Mouse (Mus musculus): Measurements from ENCODE around the gene Mitf. TPM values are rescaled to one million over a fixed set of nuclear protein-coding genes. Genes with fewer than 3 reads are reported as not detected.

Gene Mitf
- total RNA-seq (2014; fragmentation: Nextera tagmentation), result not detected in 2 replicates
- 0.06 and 0.33 TPM in 2 replicates for total RNA-seq (2017)
- polyA plus RNA-seq (2012), result not detected in 2 replicates

GRCm38 (mm10) chr6:97806781-97807743 lies at the start of gene Mitf:
Gene Mitf, plus strand, starts transcription at chr6:97807052.
- Histone ChIP-seq H3K9me3 (replicated peaks) (peaks cover 40% of the 10 kb centered on the region), H3K4me3 (ENCODE audit: low read depth, low read length) (no peak within 1 kb of the TSS), H3K27me3 (ENCODE audit: insufficient read depth, low read length) (no peaks in the 10 kb centered on the region), H3K4me1 (ENCODE audit: insufficient read depth, low read depth, low read length) (no peaks in the 10 kb centered on the region), H3K36me3 (replicated peaks) (no peaks in the 10 kb centered on the region)
- no peak for DNase-seq (ENCODE audit: low spot score)
- ATAC-seq (ENCODE audit: extremely low read depth, insufficient number of reproducible peaks, low FRiP score, poor library complexity, severe bottlenecking), result no peak
- no peak for TF ChIP-seq GATA1 (IDR thresholded peaks at IDR 0.05; ENCODE audit: borderline replicate concordance, low read length)
- TF ChIP-seq GATA2 (IDR thresholded peaks at IDR 0.05; ENCODE audit: borderline replicate concordance, low read depth, low read length), result no peak
- TF ChIP-seq POLR2AphosphoS5 (IDR thresholded peaks at IDR 0.05; ENCODE audit: insufficient replicate concordance, low read depth, low read length), result no peak
- TF ChIP-seq CTCF (IDR thresholded peaks at IDR 0.05; ENCODE audit: low read depth, low read length), result no peak
- no peak for TF ChIP-seq TAL1 (conservative IDR thresholded peaks at IDR 0.05; ENCODE audit: low read depth, low read length)

- no peak for DNase-seq (ENCODE audit: low spot score)
- no peaks in the 10 kb centered on the region for H3K36me3 ChIP-seq (replicated peaks)
- no peak for ATAC-seq (ENCODE audit: extremely low read depth, insufficient number of reproducible peaks, low FRiP score, poor library complexity, severe bottlenecking)
- no peaks in the 10 kb centered on the region for H3K4me1 ChIP-seq (ENCODE audit: insufficient read depth, low read depth, low read length)
- TF ChIP-seq CTCF (IDR thresholded peaks at IDR 0.05; ENCODE audit: low read depth, low read length) (no peak), POLR2AphosphoS5 (IDR thresholded peaks at IDR 0.05; ENCODE audit: insufficient replicate concordance, low read depth, low read length) (no peak), GATA2 (IDR thresholded peaks at IDR 0.05; ENCODE audit: borderline replicate concordance, low read depth, low read length) (no peak), TAL1 (conservative IDR thresholded peaks at IDR 0.05; ENCODE audit: low read depth, low read length) (no peak), GATA1 (IDR thresholded peaks at IDR 0.05; ENCODE audit: borderline replicate concordance, low read length) (no peak)
- H3K9me3 ChIP-seq (replicated peaks), result peaks cover 48% of the 10 kb centered on the region
- H3K4me3 ChIP-seq (ENCODE audit: low read depth, low read length), result no peak overlapping the region
- H3K27me3 ChIP-seq (ENCODE audit: insufficient read depth, low read length), result no peaks in the 10 kb centered on the region
Measured at GRCm38 (mm10) chr6:97757361-97757760, 49.5 kb upstream of the Mitf start.

DNA sequence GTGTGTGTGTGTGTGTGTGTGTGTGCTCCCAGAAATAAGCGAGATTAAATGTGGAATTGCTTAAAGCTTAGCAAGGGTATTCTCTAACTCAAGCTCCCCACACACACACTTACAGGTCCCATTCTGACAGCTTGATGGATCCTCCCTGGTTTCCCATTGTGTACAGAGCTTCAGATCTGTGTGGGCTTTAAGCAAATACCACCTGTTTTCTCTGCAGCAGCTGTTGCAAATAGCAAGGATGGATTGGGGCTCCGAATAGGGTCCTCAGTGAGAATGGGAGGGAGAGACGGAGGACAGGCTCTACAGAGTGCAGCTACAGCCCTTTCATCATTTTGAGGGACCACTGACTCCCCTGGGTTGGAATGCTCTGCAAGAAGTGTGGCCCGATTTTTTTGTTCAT lies 48.0 kb upstream of the Mitf start:
- no peaks in the 10 kb centered on the region for H3K27me3 ChIP-seq (ENCODE audit: insufficient read depth, low read length)
- TF ChIP-seq GATA1 (IDR thresholded peaks at IDR 0.05; ENCODE audit: borderline replicate concordance, low read length) (no peak), CTCF (IDR thresholded peaks at IDR 0.05; ENCODE audit: low read depth, low read length) (no peak), GATA2 (IDR thresholded peaks at IDR 0.05; ENCODE audit: borderline replicate concordance, low read depth, low read length) (no peak), TAL1 (conservative IDR thresholded peaks at IDR 0.05; ENCODE audit: low read depth, low read length) (no peak), POLR2AphosphoS5 (IDR thresholded peaks at IDR 0.05; ENCODE audit: insufficient replicate concordance, low read depth, low read length) (no peak)
- ATAC-seq (ENCODE audit: extremely low read depth, insufficient number of reproducible peaks, low FRiP score, poor library complexity, severe bottlenecking) (no peak), DNase-seq (ENCODE audit: low spot score) (no peak)
- H3K4me3 ChIP-seq (ENCODE audit: low read depth, low read length), result no peak overlapping the region
- no peaks in the 10 kb centered on the region for H3K36me3 ChIP-seq (replicated peaks)
- H3K9me3 ChIP-seq (replicated peaks), result peaks cover 58% of the 10 kb centered on the region
- H3K4me1 ChIP-seq (ENCODE audit: insufficient read depth, low read depth, low read length), result no peaks in the 10 kb centered on the region

DNA sequence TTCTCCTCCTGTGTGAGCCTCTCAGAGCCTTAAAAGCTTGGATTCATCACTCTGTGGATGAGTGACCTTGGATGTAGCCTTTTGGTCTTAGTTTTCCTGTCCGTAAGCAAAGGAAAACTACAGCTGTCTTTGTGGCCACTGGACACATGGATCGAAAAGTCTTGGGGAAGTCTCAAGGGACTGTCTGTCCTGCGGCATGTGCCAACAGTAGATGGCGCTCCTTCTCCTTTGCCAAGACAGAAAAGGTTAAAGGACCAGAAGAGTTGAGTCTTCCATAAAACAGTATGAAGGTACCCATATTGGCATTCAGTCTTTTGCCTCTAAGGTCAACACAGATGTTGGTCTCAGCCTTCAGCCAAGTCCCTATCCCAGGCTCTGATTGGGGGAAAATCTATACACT lies 47.6 kb upstream of the Mitf start:
- H3K4me1 ChIP-seq (ENCODE audit: insufficient read depth, low read depth, low read length), result no peaks in the 10 kb centered on the region
- H3K36me3 ChIP-seq (replicated peaks), result no peaks in the 10 kb centered on the region
- ATAC-seq (ENCODE audit: extremely low read depth, insufficient number of reproducible peaks, low FRiP score, poor library complexity, severe bottlenecking) (no peak), DNase-seq (ENCODE audit: low spot score) (no peak)
- TF ChIP-seq GATA1 (IDR thresholded peaks at IDR 0.05; ENCODE audit: borderline replicate concordance, low read length) (no peak), TAL1 (conservative IDR thresholded peaks at IDR 0.05; ENCODE audit: low read depth, low read length) (no peak), CTCF (IDR thresholded peaks at IDR 0.05; ENCODE audit: low read depth, low read length) (no peak), GATA2 (IDR thresholded peaks at IDR 0.05; ENCODE audit: borderline replicate concordance, low read depth, low read length) (no peak)
- H3K27me3 ChIP-seq (ENCODE audit: insufficient read depth, low read length), result no peaks in the 10 kb centered on the region
- H3K9me3 ChIP-seq (replicated peaks), result peaks cover 55% of the 10 kb centered on the region
- H3K4me3 ChIP-seq (ENCODE audit: low read depth, low read length), result no peak overlapping the region

DNA sequence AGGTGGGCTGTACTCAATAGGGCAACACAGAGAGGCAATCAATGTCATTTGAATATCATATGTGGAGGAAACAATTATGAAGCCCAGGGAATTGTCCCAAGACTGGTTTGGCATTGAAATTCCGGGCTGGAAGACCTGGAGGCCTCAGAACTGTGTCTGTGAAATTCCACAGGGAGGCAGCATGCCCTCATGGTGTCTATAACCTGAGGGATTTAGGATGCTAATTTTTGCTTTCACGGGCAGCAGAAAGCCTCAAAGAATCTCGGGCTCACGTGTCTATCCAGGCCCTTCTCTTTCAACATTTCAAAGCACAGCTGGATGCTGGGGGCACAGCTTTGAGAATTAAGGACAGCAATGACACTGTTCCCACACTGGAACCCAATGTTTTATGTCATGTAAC lies 45.5 kb upstream of the Mitf start:
- peaks cover 56% of the 10 kb centered on the region for H3K9me3 ChIP-seq (replicated peaks)
- H3K4me3 ChIP-seq (ENCODE audit: low read depth, low read length), result no peak overlapping the region
- ATAC-seq (ENCODE audit: extremely low read depth, insufficient number of reproducible peaks, low FRiP score, poor library complexity, severe bottlenecking), result no peak
- no peaks in the 10 kb centered on the region for H3K27me3 ChIP-seq (ENCODE audit: insufficient read depth, low read length)
- no peaks in the 10 kb centered on the region for H3K36me3 ChIP-seq (replicated peaks)
- DNase-seq (ENCODE audit: low spot score), result no peak
- no peak for TF ChIP-seq POLR2AphosphoS5 (IDR thresholded peaks at IDR 0.05; ENCODE audit: insufficient replicate concordance, low read depth, low read length)
- no peak for TF ChIP-seq CTCF (IDR thresholded peaks at IDR 0.05; ENCODE audit: low read depth, low read length)
- no peak for TF ChIP-seq GATA1 (IDR thresholded peaks at IDR 0.05; ENCODE audit: borderline replicate concordance, low read length)
- TF ChIP-seq TAL1 (conservative IDR thresholded peaks at IDR 0.05; ENCODE audit: low read depth, low read length), result no peak
- no peak for TF ChIP-seq GATA2 (IDR thresholded peaks at IDR 0.05; ENCODE audit: borderline replicate concordance, low read depth, low read length)
- H3K4me1 ChIP-seq (ENCODE audit: insufficient read depth, low read depth, low read length), result no peaks in the 10 kb centered on the region

GRCm38 (mm10) chr6:97763970-97764369 lies 42.9 kb upstream of the Mitf start:
- Histone ChIP-seq H3K4me1 (ENCODE audit: insufficient read depth, low read depth, low read length) (no peaks in the 10 kb centered on the region), H3K36me3 (replicated peaks) (no peaks in the 10 kb centered on the region), H3K4me3 (ENCODE audit: low read depth, low read length) (no peak overlapping the region), H3K27me3 (ENCODE audit: insufficient read depth, low read length) (no peaks in the 10 kb centered on the region), H3K9me3 (replicated peaks) (peaks cover 48% of the 10 kb centered on the region)
- TF ChIP-seq TAL1 (conservative IDR thresholded peaks at IDR 0.05; ENCODE audit: low read depth, low read length), result no peak
- TF ChIP-seq POLR2AphosphoS5 (IDR thresholded peaks at IDR 0.05; ENCODE audit: insufficient replicate concordance, low read depth, low read length), result no peak
- TF ChIP-seq GATA1 (IDR thresholded peaks at IDR 0.05; ENCODE audit: borderline replicate concordance, low read length), result no peak
- no peak for TF ChIP-seq CTCF (IDR thresholded peaks at IDR 0.05; ENCODE audit: low read depth, low read length)
- no peak for TF ChIP-seq GATA2 (IDR thresholded peaks at IDR 0.05; ENCODE audit: borderline replicate concordance, low read depth, low read length)
- ATAC-seq (ENCODE audit: extremely low read depth, insufficient number of reproducible peaks, low FRiP score, poor library complexity, severe bottlenecking) (no peak), DNase-seq (ENCODE audit: low spot score) (no peak)
